Mouse (Mus musculus) midbrain, postnatal 0 days (tissue): ENCODE measurements around the gene AI854703. TPM values are rescaled to one million over a fixed set of nuclear protein-coding genes. Genes with fewer than 3 reads are reported as not detected.

Source experiments
- ATAC-seq: fragments of 200-750 bp; cut with Nextera tagmentation; 2 replicates; pipeline ENCODE4 v1.8.0; 2017; ENCODE audit warnings: moderate number of reproducible peaks, mild to moderate bottlenecking, moderate TSS enrichment, moderate library complexity; ENCODE audit not compliant: low FRiP score
- DNase-seq: peaks from one replicate; pipeline ENCODE4 v3.0.0-alpha.2; 2015; ENCODE audit warnings: low spot score
- H3K27ac ChIP-seq: fragments of 300-500 bp; sonication (generic); 2 replicates; pipeline ENCODE4 v1.5.1; 2014; ENCODE audit warnings: low read depth, mild to moderate bottlenecking, low read length, mixed read lengths
- H3K27me3 ChIP-seq: fragments of 300-500 bp; sonication (generic); 2 replicates; pipeline ENCODE4 v1.6.1; 2014; ENCODE audit warnings: low read length, control low read depth, mixed read lengths; ENCODE audit not compliant: insufficient read depth
- H3K36me3 ChIP-seq: fragments of 300-500 bp; sonication (generic); 2 replicates; pipeline ENCODE4 v1.6.1; 2014; ENCODE audit warnings: low read length, control low read depth, mixed read lengths; ENCODE audit not compliant: insufficient read depth
- H3K4me1 ChIP-seq: fragments of 300-500 bp; sonication (generic); 2 replicates; pipeline ENCODE4 v1.6.1; 2014; ENCODE audit warnings: mild to moderate bottlenecking, control low read depth, antibody characterized with exemption, low read length, mixed read lengths; ENCODE audit not compliant: insufficient read depth
- H3K4me2 ChIP-seq: fragments of 300-500 bp; sonication (generic); 2 replicates; pipeline ENCODE4 v1.6.1; 2014; ENCODE audit warnings: low read depth, mild to moderate bottlenecking, low read length, mixed read lengths; ENCODE audit not compliant: poor library complexity, severe bottlenecking
- H3K4me3 ChIP-seq: fragments of 300-500 bp; sonication (generic); 2 replicates; pipeline ENCODE4 v1.5.1; 2014; ENCODE audit warnings: low read depth, mild to moderate bottlenecking, low read length, moderate library complexity
- H3K9ac ChIP-seq: fragments of 300-500 bp; sonication (generic); replicated peaks from 2 replicates; pipeline ENCODE4 v1.6.1; 2014; ENCODE audit warnings: mild to moderate bottlenecking, low read length, moderate library complexity, mixed read lengths; ENCODE audit not compliant: poor library complexity, severe bottlenecking
- H3K9me3 ChIP-seq: fragments of 300-500 bp; sonication (generic); 2 replicates; pipeline ENCODE4 v1.6.1; 2016; ENCODE audit warnings: low read length, control low read depth
- CTCF ChIP-seq: IDR thresholded peaks from 2 replicates; pipeline ENCODE4 v1.5.1; 2016; ENCODE audit warnings: antibody characterized with exemption, mild to moderate bottlenecking
- WGBS: fragments of 180-500 bp; shearing (Covaris S2); extraction: QIAGEN DNeasy Blood & Tissue Kit; methylation state at CpG from one replicate; pipeline ENCODE4 v1.1.7; 2014; 5-methylcytosine and 5-hydroxymethylcytosine counted together
- polyA plus RNA-seq: library from polyadenylated mRNA; unstranded; fragments of >200 nt; fragmentation: Nextera tagmentation; extraction: Ambion mirVana; gene quantifications from 2 replicates; pipeline ENCODE4 v1.2.1, GENCODE M21; 2015
- total RNA-seq: library from RNA; depleted of rRNA; stranded (reverse); fragments of >200 nt; gene quantifications from 2 replicates; pipeline ENCODE4 v1.2.3, GENCODE M21; 2014

AI854703 gene
- total and polyA plus RNA-seq, 2 experiments from 2014 or later: 28.5 to 57.1 TPM

- no peak for DNase-seq
- Histone ChIP-seq H3K36me3 (peaks cover 2% of the 10 kb centered on the region; the same call in 1 of the 2 replicates), H3K4me3 (no peak overlapping the region), H3K4me1 (peaks cover 16% of the 10 kb centered on the region), H3K4me2 (no peak overlapping the region), H3K27me3 (0 out of 2 replicates have a peak, but pooled peaks cover under 1% of the 10 kb centered on the region), H3K9ac (no peak overlapping the region), H3K27ac (no peak overlapping the region), H3K9me3 (no peaks in the 10 kb centered on the region)
- WGBS: 94% methylated on average over 8 of the region's 8 CpGs
- ATAC-seq: no peak
- TF ChIP-seq CTCF: no peak
These were observed 4.3 kb downstream of the AI854703 start for GRCm38 (mm10) chr6:48630831-48631230.

GRCm38 (mm10) chr6:48635105-48635504 lies 8.5 kb downstream of the AI854703 start:
- no peaks in the 10 kb centered on the region for H3K4me1 ChIP-seq
- peaks cover 2% of the 10 kb centered on the region; the same call in 1 of the 2 replicates for H3K36me3 ChIP-seq
- no peaks in the 10 kb centered on the region for H3K27me3 ChIP-seq
- H3K4me3 ChIP-seq: no peak overlapping the region
- no peak overlapping the region for H3K27ac ChIP-seq
- no peak overlapping the region for H3K4me2 ChIP-seq
- no peak for ATAC-seq
- no peaks in the 10 kb centered on the region for H3K9me3 ChIP-seq
- TF ChIP-seq CTCF: no peak
- whole genome bisulfite sequencing: 92% methylated on average over 2 of the region's 2 CpGs
- H3K9ac ChIP-seq: no peak overlapping the region
- DNase-seq: no peak

DNA sequence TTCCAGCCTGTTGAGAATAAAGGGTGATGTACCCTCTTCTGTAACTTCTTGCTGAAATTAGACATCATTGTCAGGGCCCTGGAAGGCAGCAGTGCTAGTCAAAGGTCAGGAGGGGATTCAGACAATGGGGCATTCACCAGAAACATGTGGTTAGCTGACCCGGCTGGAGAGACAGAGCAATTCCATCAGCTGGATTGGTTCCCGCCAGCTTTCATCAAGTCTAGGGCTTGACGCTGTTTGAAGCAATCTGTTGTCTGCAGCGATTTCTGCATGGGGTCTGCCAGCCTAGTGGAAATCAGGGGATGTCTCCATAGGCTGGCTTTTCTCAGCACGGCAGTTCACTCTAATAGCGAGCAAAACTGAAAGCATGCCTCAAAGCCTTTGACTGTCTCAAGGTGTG lies 10.0 kb downstream of the AI854703 start:
- Histone ChIP-seq H3K9ac (no peak overlapping the region), H3K27ac (no peak overlapping the region), H3K36me3 (peaks cover 2% of the 10 kb centered on the region; the same call in 1 of the 2 replicates), H3K4me3 (no peak overlapping the region), H3K4me2 (no peak overlapping the region), H3K27me3 (no peaks in the 10 kb centered on the region), H3K9me3 (no peaks in the 10 kb centered on the region), H3K4me1 (no peaks in the 10 kb centered on the region)
- no peak for TF ChIP-seq CTCF
- WGBS: 52% methylated on average over 6 of the region's 6 CpGs
- ATAC-seq: no peak
- DNase-seq: no peak

DNA sequence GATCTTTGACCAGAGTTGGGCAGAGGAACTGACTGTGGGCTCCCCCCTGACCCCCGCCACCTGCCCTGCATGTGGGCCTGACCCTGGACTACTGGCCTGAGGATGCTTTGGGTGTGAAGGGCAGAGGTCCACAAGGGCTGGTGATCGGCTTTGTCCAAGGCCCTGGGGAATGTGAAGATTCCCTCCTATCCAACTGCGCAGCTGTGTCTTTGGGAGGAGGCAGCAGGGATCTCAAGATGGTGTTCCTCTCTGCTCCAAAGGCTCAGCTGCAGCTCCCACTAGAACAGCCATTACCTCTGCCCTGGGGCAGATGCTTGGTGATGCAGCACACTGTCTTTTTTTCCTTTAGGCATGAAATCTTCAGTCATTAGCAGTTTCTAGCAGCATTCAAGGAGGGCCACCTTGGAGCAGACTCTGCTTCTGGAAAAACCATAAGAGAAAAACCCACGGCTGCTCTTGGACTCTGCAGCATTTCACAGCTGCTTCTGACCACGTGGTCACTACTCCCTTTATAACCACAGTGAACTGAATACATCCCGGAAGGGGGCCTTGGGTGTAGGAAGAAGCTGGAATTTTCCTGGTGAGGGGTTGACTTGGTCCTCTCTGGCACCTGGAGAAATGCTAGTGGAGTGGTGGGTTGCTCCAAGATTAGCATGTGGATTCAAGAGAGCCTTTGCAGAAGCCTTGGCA lies 11.4 kb downstream of the AI854703 start:
- Histone ChIP-seq H3K4me1 (no peaks in the 10 kb centered on the region), H3K27me3 (no peaks in the 10 kb centered on the region), H3K9me3 (no peaks in the 10 kb centered on the region), H3K36me3 (no peaks in the 10 kb centered on the region), H3K4me3 (no peak overlapping the region), H3K9ac (no peak overlapping the region), H3K4me2 (no peak overlapping the region), H3K27ac (no peak overlapping the region)
- WGBS: 65% methylated on average over 6 of the region's 6 CpGs
- DNase-seq (no peak), ATAC-seq (no peak)
- TF ChIP-seq CTCF: no peak

- H3K4me1 ChIP-seq: no peaks in the 10 kb centered on the region
- H3K36me3 ChIP-seq: no peaks in the 10 kb centered on the region
- ATAC-seq: no peak
- no peak overlapping the region for H3K9ac ChIP-seq
- 70% methylated on average over 2 of the region's 2 CpGs for WGBS
- no peak overlapping the region for H3K4me3 ChIP-seq
- no peaks in the 10 kb centered on the region for H3K9me3 ChIP-seq
- no peaks in the 10 kb centered on the region for H3K27me3 ChIP-seq
- no peak for DNase-seq
- H3K27ac ChIP-seq: no peak overlapping the region
- H3K4me2 ChIP-seq: no peak overlapping the region
- no peak for TF ChIP-seq CTCF
These were observed 12.0 kb downstream of the AI854703 start for GRCm38 (mm10) chr6:48638553-48638952.

- Histone ChIP-seq H3K4me1 (no peaks in the 10 kb centered on the region), H3K9me3 (no peaks in the 10 kb centered on the region), H3K27me3 (peaks cover 5% of the 10 kb centered on the region; the same call in 1 of the 2 replicates), H3K4me2 (no peak overlapping the region), H3K9ac (no peak overlapping the region), H3K27ac (no peak overlapping the region), H3K36me3 (no peaks in the 10 kb centered on the region), H3K4me3 (no peak overlapping the region)
- TF ChIP-seq CTCF: no peak
- no peak for ATAC-seq
- 72% methylated on average over 6 of the region's 6 CpGs for WGBS
- no peak for DNase-seq
These were observed 14.8 kb downstream of the AI854703 start for GRCm38 (mm10) chr6:48641391-48641790.
